Mouse (Mus musculus): ENCODE results near the gene Mthfd1l. TPM values are rescaled to one million over a fixed set of nuclear protein-coding genes. Genes with fewer than 3 reads are reported as not detected.

The Mthfd1l gene
- polyA plus RNA-seq, 1 experiment: 10.2 TPM

- Histone ChIP-seq H3K4me3 (ENCODE audit: insufficient read depth, low read length) (no peak overlapping the region), H3K4me1 (ENCODE audit: control insufficient read depth, insufficient read depth, low read length) (no peaks in the 10 kb centered on the region), H3K27ac (ENCODE audit: insufficient read depth, low read length) (no peak overlapping the region)
- TF ChIP-seq POLR2A (IDR thresholded peaks at IDR 0.05; ENCODE audit: extremely low read depth, insufficient read depth, low read length) (no peak), CTCF (IDR thresholded peaks at IDR 0.05; ENCODE audit: extremely low read depth, insufficient read depth, low read length) (peak; percentile 80)
Observed at GRCm38 (mm10) chr10:3996170-3996876, 23.4 kb downstream of the Mthfd1l start.

GRCm38 (mm10) chr10:3997851-3998426 is 25.0 kb downstream of the Mthfd1l start:
- H3K4me3 ChIP-seq (ENCODE audit: insufficient read depth, low read length): no peak overlapping the region
- H3K27ac ChIP-seq (ENCODE audit: insufficient read depth, low read length): no peak overlapping the region
- no peaks in the 10 kb centered on the region for H3K4me1 ChIP-seq (ENCODE audit: control insufficient read depth, insufficient read depth, low read length)
- TF ChIP-seq POLR2A (IDR thresholded peaks at IDR 0.05; ENCODE audit: extremely low read depth, insufficient read depth, low read length): no peak
- no peak for TF ChIP-seq CTCF (IDR thresholded peaks at IDR 0.05; ENCODE audit: extremely low read depth, insufficient read depth, low read length)

- H3K4me1 ChIP-seq (ENCODE audit: control insufficient read depth, insufficient read depth, low read length): peaks cover 2% of the 10 kb centered on the region; the same call in 1 of the 2 replicates
- TF ChIP-seq POLR2A (IDR thresholded peaks at IDR 0.05; ENCODE audit: extremely low read depth, insufficient read depth, low read length) (no peak), CTCF (IDR thresholded peaks at IDR 0.05; ENCODE audit: extremely low read depth, insufficient read depth, low read length) (no peak)
- no peak overlapping the region for H3K27ac ChIP-seq (ENCODE audit: insufficient read depth, low read length)
- no peak overlapping the region for H3K4me3 ChIP-seq (ENCODE audit: insufficient read depth, low read length)
Observed at GRCm38 (mm10) chr10:4002711-4003110, 29.8 kb downstream of the Mthfd1l start.

GRCm38 (mm10) chr10:4005191-4005590 is 32.3 kb downstream of the Mthfd1l start:
- Histone ChIP-seq H3K4me1 (ENCODE audit: control insufficient read depth, insufficient read depth, low read length) (peaks cover 2% of the 10 kb centered on the region; the same call in 1 of the 2 replicates), H3K4me3 (ENCODE audit: insufficient read depth, low read length) (no peak overlapping the region), H3K27ac (ENCODE audit: insufficient read depth, low read length) (no peak overlapping the region)
- TF ChIP-seq POLR2A (IDR thresholded peaks at IDR 0.05; ENCODE audit: extremely low read depth, insufficient read depth, low read length) (no peak), CTCF (IDR thresholded peaks at IDR 0.05; ENCODE audit: extremely low read depth, insufficient read depth, low read length) (no peak)

GRCm38 (mm10) chr10:4006296-4007015 is 33.5 kb downstream of the Mthfd1l start:
- H3K4me1 ChIP-seq (ENCODE audit: control insufficient read depth, insufficient read depth, low read length): peaks cover 2% of the 10 kb centered on the region; the same call in 1 of the 2 replicates
- no peak for TF ChIP-seq CTCF (IDR thresholded peaks at IDR 0.05; ENCODE audit: extremely low read depth, insufficient read depth, low read length)
- TF ChIP-seq POLR2A (IDR thresholded peaks at IDR 0.05; ENCODE audit: extremely low read depth, insufficient read depth, low read length): no peak
- H3K27ac ChIP-seq (ENCODE audit: insufficient read depth, low read length): no peak overlapping the region
- H3K4me3 ChIP-seq (ENCODE audit: insufficient read depth, low read length): no peak overlapping the region

GRCm38 (mm10) chr10:4022628-4023303 is 49.8 kb downstream of the Mthfd1l start:
- no peak for TF ChIP-seq CTCF (IDR thresholded peaks at IDR 0.05; ENCODE audit: extremely low read depth, insufficient read depth, low read length)
- no peak for TF ChIP-seq POLR2A (IDR thresholded peaks at IDR 0.05; ENCODE audit: extremely low read depth, insufficient read depth, low read length)
- Histone ChIP-seq H3K4me1 (ENCODE audit: control insufficient read depth, insufficient read depth, low read length) (no peaks in the 10 kb centered on the region), H3K27ac (ENCODE audit: insufficient read depth, low read length) (no peak overlapping the region), H3K4me3 (ENCODE audit: insufficient read depth, low read length) (no peak overlapping the region)

- H3K27ac ChIP-seq (ENCODE audit: insufficient read depth, low read length): no peak overlapping the region
- TF ChIP-seq CTCF (IDR thresholded peaks at IDR 0.05; ENCODE audit: extremely low read depth, insufficient read depth, low read length): no peak
- no peak for TF ChIP-seq POLR2A (IDR thresholded peaks at IDR 0.05; ENCODE audit: extremely low read depth, insufficient read depth, low read length)
- H3K4me1 ChIP-seq (ENCODE audit: control insufficient read depth, insufficient read depth, low read length): no peaks in the 10 kb centered on the region
- H3K4me3 ChIP-seq (ENCODE audit: insufficient read depth, low read length): no peak overlapping the region
Observed at GRCm38 (mm10) chr10:4026616-4027015, 53.7 kb downstream of the Mthfd1l start.

- Histone ChIP-seq H3K4me1 (ENCODE audit: control insufficient read depth, insufficient read depth, low read length) (no peaks in the 10 kb centered on the region), H3K27ac (ENCODE audit: insufficient read depth, low read length) (no peak overlapping the region), H3K4me3 (ENCODE audit: insufficient read depth, low read length) (no peak overlapping the region)
- TF ChIP-seq POLR2A (IDR thresholded peaks at IDR 0.05; ENCODE audit: extremely low read depth, insufficient read depth, low read length) (no peak), CTCF (IDR thresholded peaks at IDR 0.05; ENCODE audit: extremely low read depth, insufficient read depth, low read length) (no peak)
Observed at GRCm38 (mm10) chr10:4027466-4027865, 54.5 kb downstream of the Mthfd1l start.

- Histone ChIP-seq H3K27ac (ENCODE audit: insufficient read depth, low read length) (no peak overlapping the region), H3K4me1 (ENCODE audit: control insufficient read depth, insufficient read depth, low read length) (no peaks in the 10 kb centered on the region), H3K4me3 (ENCODE audit: insufficient read depth, low read length) (no peak overlapping the region)
- TF ChIP-seq CTCF (IDR thresholded peaks at IDR 0.05; ENCODE audit: extremely low read depth, insufficient read depth, low read length) (no peak), POLR2A (IDR thresholded peaks at IDR 0.05; ENCODE audit: extremely low read depth, insufficient read depth, low read length) (no peak)
Observed at GRCm38 (mm10) chr10:4028851-4029442, 56.0 kb downstream of the Mthfd1l start.
